In the genomic region with DNA sequence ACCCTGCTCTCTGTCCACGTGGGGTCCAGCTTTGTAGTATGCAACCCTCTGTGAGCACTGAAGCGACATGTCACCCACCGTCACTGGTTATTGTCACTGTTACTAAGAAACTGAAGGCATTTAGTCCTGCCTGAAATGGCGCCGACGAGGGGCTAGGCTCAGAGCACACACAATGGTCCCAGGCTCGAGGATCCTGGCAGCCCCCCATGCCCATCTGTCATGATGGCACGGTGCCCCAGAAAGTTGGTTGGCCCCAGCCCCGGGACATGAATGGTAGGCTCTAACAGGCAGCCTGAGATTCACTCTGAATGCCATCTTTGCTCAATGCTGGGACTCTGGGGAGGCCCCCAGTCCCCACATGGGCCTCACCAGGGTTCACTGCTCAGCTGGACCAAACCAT, we compare ENCODE assay signal across 14 mouse cellular contexts.
DNase-seq lines count a peak whose midpoint lies in the region; ATAC-seq lines count a peak whose summit lies in the region.
"Had no signal": no experiment of that assay in that cellular context is flagged by ENCODE, and none has a peak within 500 bp of the region (broad histone marks: within the 10 kb centered on the region; RNA-seq: fewer than 3 reads in every experiment).

No protein-coding gene starts in this region.

- no peak overlapping the region for H3K4me3 ChIP-seq in forebrain, embryonic 14.5 days (ENCODE audit: low read depth, low read length)
- no peak overlapping the region for H3K4me3 ChIP-seq in hindbrain, embryonic 12.5 days
- no peak overlapping the region for H3K4me3 ChIP-seq in midbrain, embryonic 16.5 days (ENCODE audit: low read depth, low read length)
- H3K4me3 ChIP-seq: embryonic facial prominence, embryonic 12.5 days; kidney, embryonic 15.5 days had no signal

- H3K27me3 ChIP-seq in forebrain, embryonic 14.5 days (replicated peaks; ENCODE audit: control insufficient read depth, insufficient read depth, low read length), result no peaks in the 10 kb centered on the region
- no peaks in the 10 kb centered on the region for H3K27me3 ChIP-seq in hindbrain, embryonic 12.5 days
- H3K27me3 ChIP-seq in midbrain, embryonic 16.5 days (ENCODE audit: control insufficient read depth, insufficient read depth, low read depth, low read length), result no peaks in the 10 kb centered on the region
- H3K27me3 ChIP-seq: embryonic facial prominence, embryonic 12.5 days; kidney, embryonic 15.5 days had no signal

- ATAC-seq in forebrain, embryonic 14.5 days, result peak; percentile 89
- ATAC-seq in hindbrain, embryonic 12.5 days (ENCODE audit: low FRiP score), result peak; percentile 43
- ATAC-seq in midbrain, embryonic 16.5 days, result peak; percentile 67
- ATAC-seq: CD4-positive, CD25-positive, alpha-beta regulatory T cell, adult 4 months had no signal

- intact Hi-C loops in left cerebral cortex, postnatal 4 days (cut with DNase I), result no loop called here
- intact Hi-C loops in left cerebral cortex, postnatal 25 days (cut with DNase I), result no loop called here

- DNase-seq in left cerebral cortex, postnatal 4 days, result peak; percentile 95
- DNase-seq in left cerebral cortex, postnatal 25 days (ENCODE audit: low spot score in 2 of 2), result no peak
- DNase-seq in forebrain, embryonic 14.5 days (ENCODE audit: low spot score), result peak; percentile 88
- DNase-seq in frontal cortex, adult 2 months (ENCODE audit: extremely low spot score in 1 of 2, low spot score in 1 of 2), result no peak
- no peak for DNase-seq in left cerebral cortex, adult 9 months (ENCODE audit: low spot score in 2 of 2)
- DNase-seq: adrenal gland, postnatal 14 days; gastrocnemius, postnatal 36 days; thymus, postnatal 14 days had no signal

- WGBS in forebrain, embryonic 14.5 days, result 23% methylated on average over 9 of the region's 9 CpGs
- 47% methylated on average over 9 of the region's 9 CpGs for WGBS in hindbrain, embryonic 12.5 days
- WGBS in midbrain, embryonic 16.5 days, result 44% methylated on average over 9 of the region's 9 CpGs

- H3K4me2 ChIP-seq in forebrain, embryonic 14.5 days (ENCODE audit: low read length), result no peak overlapping the region
- H3K4me2 ChIP-seq in hindbrain, embryonic 12.5 days (replicated peaks), result no peak overlapping the region
- no peak overlapping the region for H3K4me2 ChIP-seq in midbrain, embryonic 16.5 days (ENCODE audit: low read length)
- H3K4me2 ChIP-seq: embryonic facial prominence, embryonic 12.5 days; kidney, embryonic 15.5 days; liver, embryonic 11.5 days had no signal

- peak overlapping the region; percentile 86 for H3K27ac ChIP-seq in forebrain, embryonic 14.5 days (ENCODE audit: low read depth, low read length)
- H3K27ac ChIP-seq in hindbrain, embryonic 12.5 days, result peak overlapping the region; percentile 60; the same call in 1 of the 2 replicates
- H3K27ac ChIP-seq in midbrain, embryonic 16.5 days (ENCODE audit: low read length), result peak overlapping the region; percentile 55
- H3K27ac ChIP-seq: embryonic facial prominence, embryonic 12.5 days; kidney, embryonic 15.5 days had no signal

- H3K36me3 ChIP-seq in forebrain, embryonic 14.5 days (ENCODE audit: control insufficient read depth, insufficient read depth, low read length), result 0 out of 2 replicates have a peak, but pooled peaks cover 3% of the 10 kb centered on the region
- peaks cover 19% of the 10 kb centered on the region for H3K36me3 ChIP-seq in hindbrain, embryonic 12.5 days
- no peaks in the 10 kb centered on the region for H3K36me3 ChIP-seq in midbrain, embryonic 16.5 days (ENCODE audit: control insufficient read depth, insufficient read depth, low read length)

- no peaks in the 10 kb centered on the region for H3K9me3 ChIP-seq in forebrain, embryonic 14.5 days (replicated peaks; ENCODE audit: control insufficient read depth, low read length)
- H3K9me3 ChIP-seq in hindbrain, embryonic 12.5 days (replicated peaks), result no peaks in the 10 kb centered on the region
- H3K9me3 ChIP-seq in midbrain, embryonic 16.5 days (replicated peaks; ENCODE audit: control insufficient read depth, low read length, poor library complexity, severe bottlenecking), result no peaks in the 10 kb centered on the region
- H3K9me3 ChIP-seq: embryonic facial prominence, embryonic 12.5 days; kidney, embryonic 15.5 days had no signal

- no peak overlapping the region for H3K9ac ChIP-seq in forebrain, embryonic 14.5 days (ENCODE audit: low read length)
- H3K9ac ChIP-seq in hindbrain, embryonic 12.5 days, result no peak overlapping the region
- no peak overlapping the region for H3K9ac ChIP-seq in midbrain, embryonic 16.5 days (ENCODE audit: low read depth, low read length)
- H3K9ac ChIP-seq: embryonic facial prominence, embryonic 12.5 days; kidney, embryonic 15.5 days had no signal

- peaks cover 29% of the 10 kb centered on the region for H3K4me1 ChIP-seq in forebrain, embryonic 14.5 days (ENCODE audit: control insufficient read depth, insufficient read depth, low read length)
- peaks cover 27% of the 10 kb centered on the region for H3K4me1 ChIP-seq in hindbrain, embryonic 12.5 days
- no peaks in the 10 kb centered on the region; the same call in 1 of the 2 replicates for H3K4me1 ChIP-seq in midbrain, embryonic 16.5 days (ENCODE audit: control insufficient read depth, insufficient read depth, low read length)
- H3K4me1 ChIP-seq: embryonic facial prominence, embryonic 12.5 days had no signal

Comparison
In these comparisons a context has a peak if more than half of its experiments do, and no peak if none do; other contexts are left out.
1. DNase-seq: peak in left cerebral cortex, postnatal 4 days (single experiment) and forebrain, embryonic 14.5 days (single experiment); none in left cerebral cortex, postnatal 25 days (0 of 2), frontal cortex, adult 2 months (0 of 2) and left cerebral cortex, adult 9 months (0 of 2).
2. Peak in every context shown above with its lines, with median percentiles within 50 percentile points of each other: ATAC-seq and H3K27ac ChIP-seq.